Mouse (Mus musculus) small intestine, adult 2 months (tissue): ENCODE measurements around the gene Gimap1. TPM values are rescaled to one million over a fixed set of nuclear protein-coding genes. Genes with fewer than 3 reads are reported as not detected.

ENCODE experiments used
- H3K27ac ChIP-seq: fragments of 200-500 bp; 2 replicates; pipeline ENCODE4 v1.5.1; 2012; ENCODE audit warnings: low read depth, low read length, control low read depth, inconsistent platforms; ENCODE audit not compliant: insufficient read depth
- H3K27me3 ChIP-seq: fragments of 200-500 bp; 2 replicates; pipeline ENCODE4 v1.6.1; 2012; ENCODE audit warnings: mild to moderate bottlenecking, moderate library complexity, low read length, inconsistent platforms; ENCODE audit not compliant: control insufficient read depth, insufficient read depth
- H3K36me3 ChIP-seq: fragments of 200-500 bp; 2 replicates; pipeline ENCODE4 v1.6.1; 2012; ENCODE audit warnings: mild to moderate bottlenecking, low read length, control low read depth, inconsistent platforms; ENCODE audit not compliant: control insufficient read depth, insufficient read depth
- H3K4me1 ChIP-seq: fragments of 200-500 bp; 2 replicates; pipeline ENCODE4 v1.6.1; 2012; ENCODE audit warnings: low read length, inconsistent platforms, mixed read lengths; ENCODE audit not compliant: control insufficient read depth, insufficient read depth, insufficient read length
- H3K4me3 ChIP-seq: fragments of 200-500 bp; 2 replicates; pipeline ENCODE4 v1.5.1; 2012; ENCODE audit warnings: low read depth, mild to moderate bottlenecking, control low read depth, inconsistent platforms, low read length, moderate library complexity
- CTCF ChIP-seq: fragments of 200-500 bp; IDR thresholded peaks from 2 replicates; pipeline ENCODE4 v1.5.1; 2012; ENCODE audit warnings: low read depth, mild to moderate bottlenecking, control low read depth, inconsistent platforms, low read length, moderate library complexity, mixed read lengths; ENCODE audit not compliant: insufficient replicate concordance, insufficient read length; ENCODE audit errors: extremely low read depth
- POLR2A ChIP-seq: fragments of 200-500 bp; IDR thresholded peaks from 2 replicates; pipeline ENCODE4 v1.6.1; 2012; ENCODE audit warnings: low read depth, mild to moderate bottlenecking, control low read depth, inconsistent platforms, low read length, moderate library complexity
- WGBS: fragments of 180-500 bp; shearing (Covaris S2); methylation state at CpG from one replicate; pipeline ENCODE4 v1.1.7; 2018; 5-methylcytosine and 5-hydroxymethylcytosine counted together
- polyA plus RNA-seq: library from polyadenylated mRNA; depleted of rRNA; stranded (reverse); fragments of >200 nt; gene quantifications from 2 replicates; pipeline ENCODE4 v1.2.3, GENCODE M21; 2012

Gimap1 gene
- polyA plus RNA-seq, 1 experiment = 29.1 TPM

DNA sequence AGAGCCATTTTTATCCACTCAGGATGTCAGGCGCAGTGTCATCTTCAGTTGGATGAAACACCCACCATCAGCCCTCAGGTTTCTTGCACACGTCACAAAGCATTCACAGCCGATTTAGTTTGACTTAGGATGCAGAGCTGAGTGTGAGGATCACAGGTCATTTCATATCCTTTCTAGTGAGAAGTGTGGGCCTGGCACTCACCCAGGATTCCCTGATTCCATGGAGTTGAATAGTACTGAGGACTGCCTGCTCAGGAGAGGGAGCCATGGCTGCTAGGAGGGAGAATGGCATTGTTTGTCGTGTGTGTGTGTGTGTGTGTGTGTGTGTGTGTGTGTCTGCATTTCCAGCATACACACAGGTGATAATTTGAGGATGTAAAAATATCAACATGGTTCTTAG is 18.5 kb upstream of the Gimap1 start:
- H3K27ac ChIP-seq = peak overlapping the region; percentile 68
- 0 out of 2 replicates have a peak, but pooled peaks cover 1% of the 10 kb centered on the region for H3K4me1 ChIP-seq
- no peak for TF ChIP-seq POLR2A
- peak overlapping the region; percentile 27; the same call in 1 of the 2 replicates for H3K4me3 ChIP-seq
- H3K27me3 ChIP-seq = no peaks in the 10 kb centered on the region
- H3K36me3 ChIP-seq = no peaks in the 10 kb centered on the region
- 74% methylated on average over 4 of the region's 4 CpGs for WGBS

- peaks cover 4% of the 10 kb centered on the region; the same call in 1 of the 2 replicates for H3K4me1 ChIP-seq
- WGBS = 64% methylated on average over 8 of the region's 8 CpGs
- H3K27me3 ChIP-seq = no peaks in the 10 kb centered on the region
- TF ChIP-seq POLR2A (no peak), CTCF (no peak)
- H3K36me3 ChIP-seq = no peaks in the 10 kb centered on the region
- H3K27ac ChIP-seq = peak overlapping the region; percentile 62
- no peak overlapping the region; the same call in 1 of the 2 replicates for H3K4me3 ChIP-seq
Observed at GRCm38 (mm10) chr6:48723468-48723867, 15.4 kb upstream of the Gimap1 start.

DNA sequence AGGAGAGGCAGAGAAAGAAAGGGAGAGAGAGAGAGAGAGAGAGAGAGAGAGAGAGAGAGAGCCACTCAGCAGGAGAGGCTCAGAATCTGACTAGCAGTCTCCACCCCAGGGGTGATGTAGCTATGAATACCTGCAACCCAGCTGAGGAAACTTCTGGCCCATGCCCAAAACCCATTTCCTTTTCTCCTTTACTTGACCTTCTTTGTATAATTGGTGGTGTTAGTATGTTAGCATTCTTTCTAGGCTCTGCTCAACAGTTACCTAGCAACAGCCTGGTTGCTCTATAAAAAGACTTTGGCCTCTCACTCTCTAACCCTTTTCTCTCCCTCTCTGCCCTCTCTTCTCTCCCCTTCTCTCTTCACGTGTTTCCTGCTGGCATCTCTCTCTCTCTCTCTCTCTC is 13.4 kb upstream of the Gimap1 start:
- TF ChIP-seq CTCF (no peak), POLR2A (no peak)
- Histone ChIP-seq H3K4me1 (peaks cover 4% of the 10 kb centered on the region; the same call in 1 of the 2 replicates), H3K36me3 (no peaks in the 10 kb centered on the region), H3K27ac (peak overlapping the region; percentile 49), H3K27me3 (no peaks in the 10 kb centered on the region), H3K4me3 (no peak overlapping the region)
- WGBS = 9% methylated on average over 1 of the region's 1 CpGs

- Histone ChIP-seq H3K36me3 (no peaks in the 10 kb centered on the region), H3K4me1 (peaks cover 4% of the 10 kb centered on the region; the same call in 1 of the 2 replicates), H3K27me3 (no peaks in the 10 kb centered on the region), H3K4me3 (no peak overlapping the region), H3K27ac (peak overlapping the region; percentile 54)
- WGBS = 92% methylated on average over 5 of the region's 5 CpGs
- TF ChIP-seq POLR2A (no peak), CTCF (no peak)
Observed at GRCm38 (mm10) chr6:48727761-48728160, 11.1 kb upstream of the Gimap1 start.

DNA sequence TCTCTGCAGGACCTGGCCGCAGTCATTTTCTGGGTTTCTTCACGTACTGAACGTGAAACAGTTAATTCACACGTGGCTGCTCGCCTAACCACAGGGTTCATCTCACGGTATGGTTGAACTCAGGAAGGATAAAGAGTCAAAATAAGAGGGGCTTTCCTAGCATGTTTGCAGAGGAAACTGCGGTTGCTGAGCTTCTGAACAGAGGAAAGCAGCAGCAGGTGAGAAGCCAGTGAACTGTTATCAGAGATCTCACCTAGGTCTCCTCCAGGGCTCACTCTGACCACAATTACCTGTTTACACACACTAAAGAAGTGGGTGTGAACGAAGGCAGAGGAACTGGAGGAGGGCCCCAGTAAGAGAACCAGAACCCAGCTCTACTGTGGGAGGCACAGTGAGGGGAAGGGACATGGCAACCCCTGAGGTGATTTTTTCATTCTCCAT is 6.0 kb upstream of the Gimap1 start:
- Histone ChIP-seq H3K27ac (peak overlapping the region; percentile 52), H3K4me3 (no peak overlapping the region), H3K27me3 (no peaks in the 10 kb centered on the region), H3K4me1 (no peaks in the 10 kb centered on the region), H3K36me3 (no peaks in the 10 kb centered on the region)
- no peak for TF ChIP-seq POLR2A
- TF ChIP-seq CTCF = no peak
- 23% methylated on average over 8 of the region's 8 CpGs for WGBS

DNA sequence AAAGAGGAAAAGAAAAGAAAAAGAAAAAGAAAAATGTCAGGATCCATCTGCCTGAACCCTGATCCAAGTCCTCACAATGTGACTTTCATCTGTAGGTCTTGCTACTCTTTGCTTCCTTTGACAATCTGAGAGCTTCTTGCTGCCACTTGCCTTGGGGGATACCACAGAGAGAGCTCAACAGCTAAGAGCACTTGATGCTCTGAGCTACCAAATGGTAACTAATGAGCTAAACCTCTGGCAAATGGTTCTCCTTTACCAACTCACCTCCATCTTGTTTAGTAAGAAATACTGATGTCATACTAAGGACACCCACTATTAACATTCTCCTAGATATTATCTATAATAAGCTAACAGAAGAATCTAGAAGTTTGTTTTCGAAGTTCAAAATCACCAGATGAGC is 5.2 kb upstream of the Gimap1 start:
- peak overlapping the region; percentile 49; the same call in 1 of the 2 replicates for H3K27ac ChIP-seq
- H3K4me1 ChIP-seq = no peaks in the 10 kb centered on the region
- H3K36me3 ChIP-seq = no peaks in the 10 kb centered on the region
- H3K27me3 ChIP-seq = no peaks in the 10 kb centered on the region
- no peak overlapping the region for H3K4me3 ChIP-seq
- WGBS = 92% methylated on average over 1 of the region's 1 CpGs
- TF ChIP-seq CTCF = no peak
- TF ChIP-seq POLR2A = no peak

DNA sequence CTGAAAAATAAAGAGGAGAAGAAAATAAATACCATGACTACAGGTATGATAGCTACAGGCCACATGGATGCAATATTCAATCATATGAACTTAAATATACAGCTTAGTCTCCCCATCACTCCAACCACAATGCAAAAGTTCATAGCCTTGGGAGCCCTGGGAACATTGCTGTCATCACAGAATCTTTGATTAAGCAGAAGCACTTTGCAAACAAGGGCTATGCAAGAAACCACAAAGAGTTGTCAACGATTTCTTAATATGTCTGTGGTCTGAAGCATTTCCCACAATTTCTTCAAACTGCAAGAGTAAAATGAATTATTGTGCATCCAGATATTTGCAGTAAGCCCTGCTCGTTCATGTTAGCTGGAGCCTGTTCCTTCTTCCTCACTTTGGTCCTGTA is 1.8 kb upstream of the Gimap1 start:
- 66% methylated on average over 2 of the region's 2 CpGs for WGBS

DNA sequence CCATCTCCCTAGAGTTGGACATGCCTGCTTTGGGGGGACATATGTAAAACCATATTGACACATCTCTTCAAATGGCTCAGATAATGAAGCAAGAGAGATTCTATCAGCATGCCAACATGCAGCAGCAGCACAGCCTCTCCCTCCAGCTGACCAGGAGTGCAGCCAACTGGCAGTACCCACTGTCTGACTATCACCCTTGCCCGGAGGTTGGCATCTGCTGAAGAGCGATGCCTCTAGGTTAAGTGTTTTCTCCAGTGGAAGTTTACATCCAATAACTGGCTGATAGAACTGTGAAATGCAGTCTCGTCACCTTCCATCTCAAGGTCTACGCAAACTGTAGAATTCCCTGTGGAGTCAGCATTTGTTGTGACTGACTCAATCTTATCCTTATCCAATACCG is 1.2 kb upstream of the Gimap1 start:
- WGBS = 86% methylated on average over 5 of the region's 5 CpGs
- H3K4me3 ChIP-seq = peak overlapping the region; percentile 11; the same call in 1 of the 2 replicates
- H3K27ac ChIP-seq = peak overlapping the region; percentile 66
- peaks cover 12% of the 10 kb centered on the region for H3K4me1 ChIP-seq
- H3K27me3 ChIP-seq = no peaks in the 10 kb centered on the region
- TF ChIP-seq POLR2A (no peak), CTCF (no peak)
- H3K36me3 ChIP-seq = no peaks in the 10 kb centered on the region

More for the DNA sequence above, 1.8 kb upstream of the Gimap1 start:
- Histone ChIP-seq H3K36me3 (no peaks in the 10 kb centered on the region), H3K27me3 (no peaks in the 10 kb centered on the region), H3K4me1 (peaks cover 9% of the 10 kb centered on the region), H3K4me3 (no peak overlapping the region), H3K27ac (peak overlapping the region; percentile 66)
- no peak for TF ChIP-seq POLR2A
- no peak for TF ChIP-seq CTCF
